Mouse (Mus musculus): ENCODE results near the gene AI467606.

AI467606 gene

DNA sequence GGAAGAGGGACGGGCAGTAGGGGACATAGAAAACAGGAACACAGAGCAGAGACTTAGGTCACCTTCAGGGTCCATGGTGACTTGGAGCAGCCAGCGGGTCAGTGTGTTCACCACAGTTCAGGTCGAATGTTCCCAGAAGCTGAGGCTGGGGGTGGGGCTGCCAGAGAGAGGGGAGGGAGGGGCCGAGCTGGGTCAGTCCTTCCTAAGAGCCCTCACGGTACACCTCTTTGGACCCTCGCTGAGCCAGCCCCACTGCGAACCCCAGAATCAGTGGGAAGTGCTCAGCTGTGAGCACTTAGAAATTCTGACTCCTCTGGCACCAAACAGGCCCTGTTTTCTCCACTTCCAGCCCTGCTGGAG lies 30.7 kb downstream of the AI467606 start, which contains the start of gene Qprt:
Qprt (minus strand) TSS at position 316 of the 360 bp plus-strand sequence.
- DNase-seq (ENCODE audit: low spot score), result no peak

DNA sequence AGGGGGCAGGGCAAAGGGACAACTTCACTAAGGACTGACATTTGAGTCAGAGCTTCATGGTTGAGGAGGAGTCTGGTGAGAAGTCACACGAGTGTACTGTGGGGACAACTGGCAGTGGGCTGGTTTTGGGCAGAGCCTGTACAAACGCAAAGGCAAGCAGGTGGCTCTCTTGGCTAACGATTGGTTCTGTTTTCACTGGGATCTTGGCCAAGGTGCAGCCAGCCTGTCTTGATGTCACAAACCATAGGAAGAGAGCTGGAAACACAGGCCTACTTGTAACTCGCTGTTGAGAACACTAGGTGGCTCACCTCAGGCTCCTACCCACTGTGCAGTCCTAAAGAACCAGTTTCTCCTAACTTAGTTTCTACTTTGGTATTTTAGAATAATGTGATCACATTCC lies 38.5 kb downstream of the AI467606 start:
- DNase-seq (ENCODE audit: low spot score), result no peak

DNA sequence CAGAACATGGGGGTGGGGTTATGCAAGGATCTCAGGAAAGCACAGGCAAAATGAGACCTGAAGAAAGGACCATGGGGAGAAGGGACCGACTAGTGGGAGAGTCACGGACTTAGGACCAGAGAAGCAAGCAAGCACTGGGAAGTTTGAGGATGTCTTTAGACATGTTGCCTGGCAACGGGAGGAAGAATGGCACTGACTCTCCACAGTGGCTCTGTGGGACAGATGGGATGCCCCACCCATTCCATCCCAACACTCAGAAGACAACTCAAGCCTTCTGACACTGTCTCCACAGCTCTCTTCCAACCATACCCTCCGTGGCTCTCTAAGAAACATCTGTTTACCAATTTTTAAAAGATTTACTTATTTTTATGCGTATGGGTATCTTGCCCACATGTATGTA lies 42.0 kb downstream of the AI467606 start:
- no peak for DNase-seq (ENCODE audit: low spot score)

DNA sequence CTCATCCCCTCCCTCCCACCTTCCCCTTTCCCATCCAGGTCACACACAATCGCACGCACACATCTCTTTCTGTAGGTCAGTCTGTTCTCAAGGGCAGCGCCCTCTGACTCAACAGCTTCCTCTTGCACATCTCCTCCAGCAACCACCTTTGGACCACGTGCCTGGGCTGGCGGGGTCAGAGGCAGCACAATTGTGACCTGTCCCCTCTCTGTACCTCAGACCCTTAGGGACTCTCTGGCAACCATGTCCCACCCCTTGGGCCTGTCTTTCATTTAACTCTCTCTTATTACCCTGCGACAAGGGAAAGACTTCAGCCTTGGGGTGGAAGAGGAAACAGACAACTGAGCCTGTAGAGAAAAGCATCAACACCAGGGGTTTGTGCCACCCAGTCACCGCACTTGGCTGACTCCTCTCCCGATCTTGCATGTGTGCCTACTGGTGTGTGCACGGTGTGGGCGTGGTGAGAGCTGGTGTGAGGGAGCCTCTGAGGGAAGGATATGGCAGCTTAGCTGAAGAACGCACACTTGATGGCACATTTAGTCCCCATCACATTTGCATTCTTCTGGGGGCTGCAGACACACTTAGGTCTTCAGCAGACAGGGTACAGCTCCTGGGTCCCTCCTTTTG lies 43.8 kb downstream of the AI467606 start:
- no peak for DNase-seq (ENCODE audit: low spot score)

DNA sequence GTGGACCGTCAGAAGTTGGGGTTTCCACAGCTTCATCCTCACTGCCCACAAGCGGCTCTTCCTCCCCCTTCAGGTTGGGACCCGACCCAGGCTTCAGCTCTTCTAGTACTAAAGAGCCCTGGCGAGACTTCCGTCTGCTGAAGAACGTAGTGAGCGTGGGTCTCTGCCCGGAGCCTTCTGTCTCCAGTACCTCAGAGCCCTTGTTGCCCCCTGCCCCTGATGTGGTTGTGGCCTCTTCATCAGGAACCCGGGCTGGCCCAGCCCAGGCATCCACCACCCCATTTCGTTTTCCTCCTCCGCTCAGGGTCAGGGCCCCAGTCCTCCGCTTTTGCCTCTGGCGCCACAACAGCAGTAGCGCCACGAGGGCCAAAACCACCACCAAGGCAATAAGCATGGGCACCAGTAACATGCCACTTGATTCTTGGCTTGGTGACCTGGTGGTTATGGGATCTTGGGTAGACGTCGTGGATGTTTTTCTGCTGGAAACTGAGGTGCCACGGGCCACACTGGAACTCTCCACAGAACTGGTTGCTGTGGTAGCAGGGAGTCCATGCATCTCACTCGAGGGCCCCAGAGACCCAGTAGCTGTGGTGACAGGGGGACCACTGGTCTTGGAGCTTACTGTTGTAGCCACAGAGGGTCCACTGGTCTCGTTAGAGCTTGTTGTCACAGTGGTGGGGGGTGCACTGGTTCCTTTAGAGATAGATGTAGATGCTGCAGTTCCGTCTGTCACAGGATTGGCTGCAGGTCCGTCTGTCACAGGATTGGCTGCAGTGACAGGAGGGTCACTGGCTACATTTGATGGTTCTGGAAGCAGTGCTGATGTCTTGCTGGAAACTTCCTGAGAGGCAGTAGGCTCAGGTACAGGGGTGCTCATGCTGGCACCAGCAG lies 45.3 kb downstream of the AI467606 start:
- DNase-seq (ENCODE audit: low spot score), result no peak

DNA sequence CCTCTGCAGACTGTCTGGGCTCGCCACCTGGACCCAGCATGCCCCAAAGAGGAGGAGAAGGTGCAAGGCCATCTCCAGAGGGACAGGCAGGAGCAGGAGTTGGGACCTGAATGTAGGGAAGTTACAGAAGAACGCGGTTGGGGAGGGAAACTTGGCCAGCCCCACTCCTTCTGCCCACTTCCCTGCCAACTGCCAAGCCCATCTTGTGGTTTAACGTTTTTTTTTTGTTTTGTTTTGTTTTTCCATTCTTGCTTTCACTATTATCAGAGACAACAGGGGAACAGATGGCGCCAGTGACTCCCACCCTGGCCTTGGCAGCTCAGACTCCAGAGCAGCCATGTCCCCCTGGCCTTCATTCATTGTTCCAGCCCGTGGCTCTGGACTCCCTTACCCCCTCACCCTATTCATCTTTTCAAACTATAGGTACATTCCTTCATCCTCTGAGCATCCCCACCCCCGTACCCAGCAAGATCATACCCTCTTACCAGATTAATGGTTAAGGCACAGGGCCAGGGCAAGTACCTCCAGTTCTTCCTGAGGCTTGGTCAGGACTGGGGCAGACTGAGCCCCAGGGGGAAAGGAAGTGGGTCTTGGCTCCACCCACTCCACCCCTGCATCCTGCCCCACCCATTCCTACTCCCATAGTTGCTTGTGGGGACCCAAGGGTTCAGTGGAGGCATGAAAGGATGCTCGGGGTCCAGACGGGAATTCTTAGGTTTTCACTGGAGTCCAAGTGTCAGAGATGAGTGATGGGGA lies 46.3 kb downstream of the AI467606 start, which contains the start of gene Spn:
Spn (minus strand) TSS at position 562 of the 756 bp plus-strand sequence.
- DNase-seq (ENCODE audit: low spot score), result no peak

DNA sequence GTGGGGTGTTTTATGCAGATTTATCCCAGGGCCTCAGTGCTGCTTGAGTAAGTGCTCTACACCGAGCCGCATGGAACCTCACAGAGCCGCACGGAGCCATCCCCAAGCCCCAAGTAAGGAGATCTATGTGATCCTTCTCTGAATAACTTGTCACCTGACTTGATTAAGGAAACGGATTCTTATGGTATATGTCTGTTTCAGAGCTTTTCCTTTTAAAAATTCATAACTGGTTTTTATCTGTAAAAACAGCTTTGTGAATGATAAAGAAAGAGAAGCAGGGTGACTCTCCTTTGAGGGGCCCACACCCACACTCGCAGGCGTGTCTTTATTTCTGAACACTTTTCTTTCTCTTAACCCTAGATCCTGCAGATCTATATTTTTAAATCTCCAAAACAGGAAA lies 47.9 kb downstream of the AI467606 start:
- DNase-seq (ENCODE audit: low spot score), result no peak

DNA sequence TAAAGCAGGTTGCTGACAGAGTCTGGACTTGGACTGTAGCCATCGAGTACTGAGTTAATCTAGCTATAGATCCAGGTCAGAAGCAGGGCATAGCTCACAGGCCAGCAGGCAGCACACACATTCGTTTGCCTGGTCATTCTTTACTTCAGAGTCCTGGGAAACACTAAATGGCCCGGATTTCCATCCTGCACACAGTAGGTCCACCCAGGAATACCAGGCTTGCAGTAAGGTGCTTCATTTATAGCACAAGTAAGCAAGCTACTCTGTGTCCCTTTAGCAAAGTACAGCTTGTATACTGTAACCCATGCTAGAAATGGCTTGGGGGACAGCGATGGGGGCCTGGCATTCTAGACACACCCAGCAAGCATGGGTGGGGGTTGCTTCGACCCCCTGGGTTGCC lies 48.4 kb downstream of the AI467606 start:
- no peak for DNase-seq (ENCODE audit: low spot score)

DNA sequence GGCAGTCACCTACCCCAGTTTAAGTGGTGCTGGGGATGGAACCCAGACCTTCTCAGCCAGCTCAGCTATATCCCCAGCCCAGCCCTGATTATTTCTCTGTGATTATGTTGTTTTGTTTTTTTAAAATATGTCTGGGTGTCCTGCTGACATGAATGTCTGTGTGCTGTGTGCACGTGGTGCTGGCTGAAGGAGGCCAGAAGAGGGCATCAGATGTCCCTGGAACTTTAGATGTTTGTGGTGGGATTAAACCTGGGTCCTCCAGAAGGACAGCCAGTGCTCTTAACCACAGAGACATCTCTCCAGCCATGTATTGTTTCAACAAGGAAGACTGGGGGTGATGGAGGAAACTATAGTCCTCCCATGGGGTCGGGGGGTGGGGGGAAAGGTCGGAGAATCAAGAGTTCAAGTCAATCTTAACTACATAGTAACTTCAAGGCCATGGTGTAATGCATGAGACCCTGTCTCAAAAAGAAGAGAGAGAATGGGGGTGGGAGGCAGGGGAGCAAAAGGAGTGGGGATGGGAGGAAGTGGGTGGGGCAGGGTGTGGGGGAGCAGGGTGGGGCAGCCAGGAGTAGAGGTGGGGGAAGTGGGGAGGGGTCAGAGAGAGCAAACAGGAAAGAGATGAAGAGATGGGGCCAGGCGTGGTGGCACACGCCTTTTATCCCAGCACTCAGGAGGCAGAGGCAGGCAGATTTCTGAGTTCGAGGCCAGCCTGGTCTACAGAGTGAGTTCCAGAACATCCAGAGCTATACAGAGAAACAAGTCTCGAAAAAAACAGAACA lies 49.7 kb downstream of the AI467606 start:
- no peak for DNase-seq (ENCODE audit: low spot score)

DNA sequence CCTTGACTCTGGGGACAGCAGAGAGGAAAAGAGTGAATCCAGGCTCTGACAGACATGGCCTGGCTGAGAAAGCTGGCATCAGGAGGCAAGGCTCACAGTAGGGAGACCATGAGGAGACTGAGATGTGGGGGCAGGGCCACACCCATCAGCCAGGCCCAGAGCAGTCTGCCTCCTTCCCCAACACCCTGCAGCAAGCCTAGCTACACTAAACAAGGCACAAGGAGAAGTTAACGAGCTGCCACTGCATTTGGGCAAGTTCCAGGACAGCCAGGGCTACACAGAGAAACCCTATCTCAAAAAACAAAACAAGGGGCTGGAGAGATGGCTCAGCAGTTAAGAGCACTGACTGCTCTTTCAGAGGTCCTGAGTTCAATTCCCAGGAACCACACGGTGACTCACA lies 51.1 kb downstream of the AI467606 start:
- no peak for DNase-seq (ENCODE audit: low spot score)

DNA sequence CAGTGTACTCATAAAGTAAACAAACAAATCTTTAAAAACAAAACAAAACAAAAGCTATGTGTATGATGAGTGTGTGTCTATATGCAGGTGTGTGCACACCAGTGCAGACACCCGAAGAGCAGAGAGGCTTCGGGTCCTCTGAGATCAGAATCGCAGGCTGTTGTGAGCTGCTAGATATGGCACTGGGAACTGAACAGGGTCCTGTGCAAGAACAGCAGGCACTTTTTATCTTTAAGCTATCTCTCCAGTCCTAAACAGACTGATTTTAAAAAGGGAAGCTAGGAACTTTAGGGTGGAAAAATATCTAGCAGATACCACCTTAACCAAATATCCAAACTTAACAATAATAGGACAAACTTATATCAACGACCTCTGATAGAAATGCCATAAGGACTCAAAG lies 51.5 kb downstream of the AI467606 start:
- DNase-seq (ENCODE audit: low spot score), result no peak

Data from ovary, adult 18-20 months (tissue).